Mouse (Mus musculus): ENCODE data around the gene Odf2l. TPM values are rescaled to one million over a fixed set of nuclear protein-coding genes. Genes with fewer than 3 reads are reported as not detected.

Odf2l gene
- total RNA-seq, 1 experiment = 15.6 TPM

DNA sequence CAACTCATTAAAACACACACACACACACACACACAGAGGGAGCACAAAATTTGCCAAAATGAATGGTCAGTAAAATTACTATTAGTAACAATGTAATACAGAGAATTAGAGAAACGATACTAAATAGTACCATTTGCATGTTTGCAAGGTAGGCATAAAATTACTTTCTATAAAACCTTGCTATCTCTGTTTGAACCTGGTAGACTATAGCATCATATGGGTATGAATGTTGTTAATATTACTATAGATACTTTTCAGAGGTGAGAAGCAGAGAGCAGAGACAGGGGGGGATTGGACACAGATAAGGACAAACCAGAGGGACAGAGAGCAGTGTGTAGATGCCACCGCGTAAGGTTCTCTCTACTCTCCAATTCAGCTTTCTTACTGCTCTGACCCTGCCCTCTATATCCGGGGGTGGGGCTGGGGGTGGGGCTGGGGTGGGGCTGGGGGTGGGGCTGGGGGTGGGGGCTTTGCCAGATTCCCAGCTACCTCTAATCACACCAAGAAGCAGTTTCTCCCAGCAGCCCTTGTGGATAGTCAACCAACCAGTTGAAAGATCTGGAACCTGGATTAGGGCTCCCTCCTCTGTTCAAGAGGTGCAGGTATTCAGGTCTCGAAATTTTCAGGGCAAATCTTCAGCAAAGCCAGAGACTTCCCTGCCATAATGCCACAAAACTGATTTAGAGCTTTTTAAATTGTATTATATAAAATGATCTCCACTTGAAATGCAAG lies 12.4 kb upstream of the Odf2l start:
- H3K9ac ChIP-seq (ENCODE audit: insufficient read depth, low read depth, low read length, poor library complexity, severe bottlenecking) = no peak overlapping the region
- no peak overlapping the region for H3K4me3 ChIP-seq (ENCODE audit: insufficient read depth in 1 of 2, low read depth in 1 of 2, low read length in 2 of 2, poor library complexity in 1 of 2, severe bottlenecking in 1 of 2)
- H3K9me3 ChIP-seq (ENCODE audit: control insufficient read depth, insufficient read depth, low read depth, low read length) = peaks cover 5% of the 10 kb centered on the region; the same call in 1 of the 2 replicates
- no peak for DNase-seq (ENCODE audit: low read depth, low spot score)
- TF ChIP-seq CHD2 (IDR thresholded peaks at IDR 0.05; ENCODE audit: low read depth, low read length) (no peak), HCFC1 (IDR thresholded peaks at IDR 0.05; ENCODE audit: borderline replicate concordance, insufficient read depth, low read length) (no peak), ZNF384 (IDR thresholded peaks at IDR 0.05; ENCODE audit: low read depth, low read length) (no peak), MAFK (IDR thresholded peaks at IDR 0.05; ENCODE audit: insufficient read depth, low read depth, low read length) (no peak)
- in situ Hi-C loops (cut with MboI; ENCODE audit: low sequenced_read_pairs in 2 of 2, unreplicated experiment in 2 of 2) = no loop called here
- H3K27ac ChIP-seq (ENCODE audit: insufficient read depth, low read depth, low read length, poor library complexity, severe bottlenecking) = no peak overlapping the region
- H3K4me1 ChIP-seq (ENCODE audit: control insufficient read depth in 2 of 2, insufficient read depth in 2 of 2, low read length in 2 of 2, poor library complexity in 1 of 2) = no peaks in the 10 kb centered on the region
- H3K36me3 ChIP-seq (ENCODE audit: control insufficient read depth, insufficient read depth, low read length, poor library complexity, severe bottlenecking) = no peaks in the 10 kb centered on the region

DNA sequence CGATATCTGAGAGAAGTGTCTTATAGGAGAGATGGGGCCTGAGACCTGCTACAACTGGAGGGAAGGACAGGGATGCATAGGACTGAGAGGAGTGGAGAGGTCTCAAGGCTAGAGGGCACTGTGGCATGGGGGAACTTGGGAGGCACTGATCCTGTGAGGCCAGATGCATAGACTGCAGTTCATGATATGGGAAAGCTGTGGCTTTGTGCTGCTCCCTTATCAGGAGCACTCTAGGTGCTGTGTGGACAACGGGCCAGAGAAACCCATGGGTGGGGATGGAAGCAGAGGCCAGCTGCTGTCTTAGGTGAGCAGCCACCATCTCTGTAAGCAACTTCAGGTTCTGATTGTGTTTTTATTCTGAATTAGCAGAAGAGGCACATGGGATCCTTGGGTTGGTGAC lies 3.2 kb upstream of the Odf2l start:
- TF ChIP-seq ZC3H11A (IDR thresholded peaks at IDR 0.05; ENCODE audit: borderline replicate concordance, low read depth, low read length) = no peak
- no peak for DNase-seq (ENCODE audit: low read depth, low spot score)
- Histone ChIP-seq H3K4me1 (ENCODE audit: control insufficient read depth in 2 of 2, insufficient read depth in 2 of 2, low read length in 2 of 2, poor library complexity in 1 of 2) (0 out of 4 replicates have a peak, but pooled peaks cover 0 to 3% of the 10 kb centered on the region in 2 experiments), H3K9me3 (ENCODE audit: control insufficient read depth, insufficient read depth, low read depth, low read length) (no peaks in the 10 kb centered on the region), H3K4me3 (ENCODE audit: insufficient read depth in 1 of 2, low read depth in 1 of 2, low read length in 2 of 2, poor library complexity in 1 of 2, severe bottlenecking in 1 of 2) (no peak overlapping the region), H3K9ac (ENCODE audit: insufficient read depth, low read depth, low read length, poor library complexity, severe bottlenecking) (no peak overlapping the region), H3K27ac (ENCODE audit: insufficient read depth, low read depth, low read length, poor library complexity, severe bottlenecking) (no peak overlapping the region), H3K36me3 (ENCODE audit: control insufficient read depth, insufficient read depth, low read length, poor library complexity, severe bottlenecking) (no peaks in the 10 kb centered on the region)
- in situ Hi-C loops (cut with MboI; ENCODE audit: low sequenced_read_pairs in 2 of 2, unreplicated experiment in 2 of 2) = no loop called here

DNA sequence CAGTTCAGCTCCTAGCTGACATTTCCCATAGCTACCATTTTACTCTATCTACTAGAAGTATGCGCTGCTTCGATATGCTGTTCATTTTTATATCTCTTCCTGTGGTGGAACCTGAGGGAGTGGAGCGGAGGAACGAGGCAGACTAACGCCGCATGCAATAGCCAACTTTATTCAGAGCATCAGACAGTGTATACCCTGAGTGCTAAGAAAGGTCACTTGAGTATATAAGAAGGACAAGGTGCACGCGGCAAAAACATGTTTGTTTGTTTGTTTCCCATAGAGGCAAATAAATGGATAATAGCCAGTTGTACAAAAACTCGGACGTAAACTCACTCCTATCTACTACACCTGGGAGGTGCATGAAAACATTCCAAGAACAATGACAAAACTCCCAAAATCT lies 751 bp upstream of the Odf2l start:
- peak overlapping the region; percentile 97 to 100; a peak in 3 of 4 replicates for H3K4me3 ChIP-seq (ENCODE audit: insufficient read depth in 1 of 2, low read depth in 1 of 2, low read length in 2 of 2, poor library complexity in 1 of 2, severe bottlenecking in 1 of 2)
- H3K9ac ChIP-seq (ENCODE audit: insufficient read depth, low read depth, low read length, poor library complexity, severe bottlenecking) = no peak overlapping the region; the same call in 1 of the 2 replicates
- H3K9me3 ChIP-seq (ENCODE audit: control insufficient read depth, insufficient read depth, low read depth, low read length) = no peaks in the 10 kb centered on the region
- H3K36me3 ChIP-seq (ENCODE audit: control insufficient read depth, insufficient read depth, low read length, poor library complexity, severe bottlenecking) = no peaks in the 10 kb centered on the region
- DNase-seq (ENCODE audit: low read depth, low spot score) = no peak
- H3K27ac ChIP-seq (ENCODE audit: insufficient read depth, low read depth, low read length, poor library complexity, severe bottlenecking) = no peak overlapping the region
- no peak for TF ChIP-seq MAFK (IDR thresholded peaks at IDR 0.05; ENCODE audit: insufficient read depth, low read depth, low read length)
- no peak for TF ChIP-seq ZNF384 (IDR thresholded peaks at IDR 0.05; ENCODE audit: low read depth, low read length)
- H3K4me1 ChIP-seq (ENCODE audit: control insufficient read depth in 2 of 2, insufficient read depth in 2 of 2, low read length in 2 of 2, poor library complexity in 1 of 2) = 0 out of 4 replicates have a peak, but pooled peaks cover 0 to 3% of the 10 kb centered on the region in 2 experiments
- in situ Hi-C loops (cut with MboI; ENCODE audit: low sequenced_read_pairs in 2 of 2, unreplicated experiment in 2 of 2) = no loop called here

DNA sequence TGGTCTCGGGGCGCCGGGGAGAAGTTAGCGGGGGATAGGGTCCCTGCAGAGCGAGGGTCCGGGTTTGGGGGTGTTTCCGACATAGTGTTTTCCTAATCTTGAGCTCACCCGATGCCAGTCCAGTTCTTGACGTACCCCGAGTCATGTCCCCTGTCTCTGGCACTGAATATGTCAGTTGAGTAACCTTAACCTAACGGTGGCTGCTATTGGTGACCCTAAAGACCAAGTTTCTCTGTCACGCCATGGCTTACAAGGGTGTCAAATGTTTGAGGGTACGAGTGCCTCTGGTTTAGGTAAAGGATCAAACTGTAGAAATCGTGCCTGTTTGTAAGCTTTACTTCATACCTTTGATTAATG lies 592 bp downstream of the Odf2l start:
- TF ChIP-seq HCFC1 (IDR thresholded peaks at IDR 0.05; ENCODE audit: borderline replicate concordance, insufficient read depth, low read length) = no peak
- TF ChIP-seq CHD2 (IDR thresholded peaks at IDR 0.05; ENCODE audit: low read depth, low read length) = no peak
- TF ChIP-seq ZNF384 (IDR thresholded peaks at IDR 0.05; ENCODE audit: low read depth, low read length) = no peak

DNA sequence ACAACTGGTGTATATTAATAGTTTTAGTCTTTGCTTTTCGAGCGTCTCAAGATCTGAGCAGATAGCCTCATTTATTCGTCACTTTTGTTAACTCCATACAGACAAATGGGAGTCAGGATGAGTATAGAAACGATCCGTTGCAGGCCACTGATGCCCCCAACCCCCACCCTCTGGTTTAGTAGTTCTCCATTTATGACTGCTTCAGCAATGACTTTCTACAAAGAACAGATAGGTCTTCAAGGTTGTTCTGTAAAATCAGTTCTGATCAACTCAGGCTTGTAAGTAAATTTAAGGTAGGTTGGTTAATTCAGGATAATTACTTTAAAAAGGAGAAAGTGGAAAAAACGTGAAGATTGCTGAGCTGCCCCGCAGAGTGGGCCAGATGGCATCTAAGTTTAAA lies 1.0 kb downstream of the Odf2l start:
- no peak for DNase-seq (ENCODE audit: low read depth, low spot score)
- no peak overlapping the region for H3K27ac ChIP-seq (ENCODE audit: insufficient read depth, low read depth, low read length, poor library complexity, severe bottlenecking)
- H3K9ac ChIP-seq (ENCODE audit: insufficient read depth, low read depth, low read length, poor library complexity, severe bottlenecking) = no peak overlapping the region
- 0 out of 4 replicates have a peak, but pooled peaks cover 0 to 3% of the 10 kb centered on the region in 2 experiments for H3K4me1 ChIP-seq (ENCODE audit: control insufficient read depth in 2 of 2, insufficient read depth in 2 of 2, low read length in 2 of 2, poor library complexity in 1 of 2)
- no peaks in the 10 kb centered on the region for H3K36me3 ChIP-seq (ENCODE audit: control insufficient read depth, insufficient read depth, low read length, poor library complexity, severe bottlenecking)
- in situ Hi-C loops (cut with MboI; ENCODE audit: low sequenced_read_pairs in 2 of 2, unreplicated experiment in 2 of 2) = no loop called here
- H3K9me3 ChIP-seq (ENCODE audit: control insufficient read depth, insufficient read depth, low read depth, low read length) = no peaks in the 10 kb centered on the region
- H3K4me3 ChIP-seq (ENCODE audit: insufficient read depth in 1 of 2, low read depth in 1 of 2, low read length in 2 of 2, poor library complexity in 1 of 2, severe bottlenecking in 1 of 2) = peak overlapping the region in 1 of 2 experiments; percentile 100; a peak in 2 of 4 replicates
- TF ChIP-seq HCFC1 (IDR thresholded peaks at IDR 0.05; ENCODE audit: borderline replicate concordance, insufficient read depth, low read length) = no peak

More for the DNA sequence above, 592 bp downstream of the Odf2l start:
- 0 out of 4 replicates have a peak, but pooled peaks cover 0 to 3% of the 10 kb centered on the region in 2 experiments for H3K4me1 ChIP-seq (ENCODE audit: control insufficient read depth in 2 of 2, insufficient read depth in 2 of 2, low read length in 2 of 2, poor library complexity in 1 of 2)
- H3K27ac ChIP-seq (ENCODE audit: insufficient read depth, low read depth, low read length, poor library complexity, severe bottlenecking) = no peak overlapping the region
- peak overlapping the region; percentile 97 to 100 for H3K4me3 ChIP-seq (ENCODE audit: insufficient read depth in 1 of 2, low read depth in 1 of 2, low read length in 2 of 2, poor library complexity in 1 of 2, severe bottlenecking in 1 of 2)
- no peaks in the 10 kb centered on the region for H3K9me3 ChIP-seq (ENCODE audit: control insufficient read depth, insufficient read depth, low read depth, low read length)
- in situ Hi-C loops (cut with MboI; ENCODE audit: low sequenced_read_pairs in 2 of 2, unreplicated experiment in 2 of 2) = no loop called here
- no peak for DNase-seq (ENCODE audit: low read depth, low spot score)
- H3K36me3 ChIP-seq (ENCODE audit: control insufficient read depth, insufficient read depth, low read length, poor library complexity, severe bottlenecking) = no peaks in the 10 kb centered on the region
- peak overlapping the region; percentile 89 for H3K9ac ChIP-seq (ENCODE audit: insufficient read depth, low read depth, low read length, poor library complexity, severe bottlenecking)
